Comparison of ENCODE assay signal across 19 mouse cellular contexts in genomic region chr12:102295662-102296061, GRCm38 (mm10). TPM values are rescaled to one million over a fixed set of nuclear protein-coding genes. Genes with fewer than 3 reads are reported as not detected.
A peak's percentile ranks its signal among the peaks of the same experiment; 100 is the strongest.
DNase-seq lines count a peak whose midpoint lies in the region; ATAC-seq and TF ChIP-seq lines count a peak whose summit lies in the region.
"Had no signal": no experiment of that assay in that cellular context is flagged by ENCODE, and none has a peak within 500 bp of the region (broad histone marks: within the 10 kb centered on the region; RNA-seq: fewer than 3 reads in every experiment).

No protein-coding gene starts in this region.

- no peaks in the 10 kb centered on the region for H3K27me3 ChIP-seq in hindbrain, postnatal 0 days (ENCODE audit: insufficient read depth, low read length)
- no peaks in the 10 kb centered on the region for H3K27me3 ChIP-seq in hindbrain, embryonic 16.5 days (replicated peaks; ENCODE audit: control insufficient read depth, insufficient read depth, low read length)
- no peaks in the 10 kb centered on the region for H3K27me3 ChIP-seq in midbrain, embryonic 16.5 days (ENCODE audit: control insufficient read depth, insufficient read depth, low read depth, low read length)
- H3K27me3 ChIP-seq in midbrain, embryonic 14.5 days (ENCODE audit: control insufficient read depth, insufficient read depth, low read length) = no peaks in the 10 kb centered on the region
- H3K27me3 ChIP-seq: hindbrain, embryonic 12.5 days; hindbrain, embryonic 15.5 days had no signal

- H3K36me3 ChIP-seq in hindbrain, postnatal 0 days (ENCODE audit: insufficient read depth, low read length) = no peaks in the 10 kb centered on the region
- H3K36me3 ChIP-seq in hindbrain, embryonic 16.5 days (ENCODE audit: control insufficient read depth, insufficient read depth, low read length) = no peaks in the 10 kb centered on the region
- no peaks in the 10 kb centered on the region for H3K36me3 ChIP-seq in midbrain, embryonic 16.5 days (ENCODE audit: control insufficient read depth, insufficient read depth, low read length)
- H3K36me3 ChIP-seq in midbrain, embryonic 14.5 days (ENCODE audit: control insufficient read depth, insufficient read depth, low read length) = no peaks in the 10 kb centered on the region
- H3K36me3 ChIP-seq: hindbrain, embryonic 12.5 days; hindbrain, embryonic 15.5 days had no signal

- intact Hi-C loops in gastrocnemius, adult 2 months (cut with DNase I) = no loop called here

- no peak for TF ChIP-seq CTCF in gastrocnemius, adult 2 months (IDR thresholded peaks at IDR 0.05)
- TF ChIP-seq CTCF in hindbrain, postnatal 0 days (IDR thresholded peaks at IDR 0.05; ENCODE audit: low read depth) = no peak

- H3K9me3 ChIP-seq in hindbrain, postnatal 0 days (ENCODE audit: low read length) = no peaks in the 10 kb centered on the region
- H3K9me3 ChIP-seq in hindbrain, embryonic 16.5 days (ENCODE audit: control insufficient read depth, low read length) = no peaks in the 10 kb centered on the region
- no peaks in the 10 kb centered on the region for H3K9me3 ChIP-seq in midbrain, embryonic 16.5 days (replicated peaks; ENCODE audit: control insufficient read depth, low read length, poor library complexity, severe bottlenecking)
- no peaks in the 10 kb centered on the region for H3K9me3 ChIP-seq in midbrain, embryonic 14.5 days (ENCODE audit: control insufficient read depth, low read length)
- H3K9me3 ChIP-seq: hindbrain, embryonic 12.5 days; hindbrain, embryonic 15.5 days had no signal

- no peak overlapping the region for H3K9ac ChIP-seq in hindbrain, postnatal 0 days (replicated peaks; ENCODE audit: low read length)
- H3K9ac ChIP-seq in hindbrain, embryonic 16.5 days (ENCODE audit: low read depth, low read length) = no peak overlapping the region
- 0 out of 2 replicates have a peak overlapping the region, but pooled peaks have one; percentile 10 for H3K9ac ChIP-seq in midbrain, embryonic 16.5 days (ENCODE audit: low read depth, low read length)
- H3K9ac ChIP-seq in midbrain, embryonic 14.5 days (replicated peaks; ENCODE audit: low read length) = no peak overlapping the region
- H3K9ac ChIP-seq: forebrain, postnatal 0 days; hindbrain, embryonic 12.5 days; hindbrain, embryonic 15.5 days had no signal

- H3K27ac ChIP-seq in gastrocnemius, adult 2 months = peak overlapping the region; percentile 35; the same call in 1 of the 2 replicates
- H3K27ac ChIP-seq in hindbrain, postnatal 0 days = no peak overlapping the region
- H3K27ac ChIP-seq in hindbrain, embryonic 16.5 days (ENCODE audit: low read depth, low read length) = no peak overlapping the region
- no peak overlapping the region for H3K27ac ChIP-seq in midbrain, embryonic 16.5 days (ENCODE audit: low read length)
- H3K27ac ChIP-seq in midbrain, embryonic 14.5 days (replicated peaks; ENCODE audit: low read depth, low read length) = no peak overlapping the region
- H3K27ac ChIP-seq: hindbrain, embryonic 12.5 days; hindbrain, embryonic 15.5 days had no signal

- WGBS in hindbrain, postnatal 0 days = 76% methylated on average over 8 of the region's 8 CpGs
- WGBS in hindbrain, embryonic 16.5 days = 88% methylated on average over 8 of the region's 8 CpGs
- WGBS in midbrain, embryonic 16.5 days = 81% methylated on average over 8 of the region's 8 CpGs
- 88% methylated on average over 8 of the region's 8 CpGs for WGBS in midbrain, embryonic 14.5 days

- H3K4me1 ChIP-seq in hindbrain, postnatal 0 days (ENCODE audit: insufficient read depth, low read length) = no peaks in the 10 kb centered on the region
- H3K4me1 ChIP-seq in hindbrain, embryonic 16.5 days (ENCODE audit: control insufficient read depth, insufficient read depth, low read depth, low read length) = no peaks in the 10 kb centered on the region
- no peaks in the 10 kb centered on the region for H3K4me1 ChIP-seq in midbrain, embryonic 16.5 days (ENCODE audit: control insufficient read depth, insufficient read depth, low read length)
- H3K4me1 ChIP-seq in midbrain, embryonic 14.5 days (ENCODE audit: control insufficient read depth, insufficient read depth, low read length) = no peaks in the 10 kb centered on the region
- H3K4me1 ChIP-seq: hindbrain, embryonic 15.5 days had no signal

- DNase-seq in gastrocnemius, adult 2 months = no peak
- DNase-seq in gastrocnemius, adult 8-10 months (ENCODE audit: low spot score in 2 of 2) = no peak
- no peak for DNase-seq in hindbrain, postnatal 0 days (ENCODE audit: low spot score)
- no peak for DNase-seq in midbrain, embryonic 14.5 days
- no peak for DNase-seq in adipocyte (ENCODE audit: low spot score)
- DNase-seq: adrenal gland, postnatal 10 days; adrenal gland, postnatal 36 days; cerebellum, adult 11-12 months; cerebellum, adult 9-10 months; cerebellum, postnatal 14 days; forebrain, postnatal 0 days; gastrocnemius, postnatal 10 days; gastrocnemius, postnatal 36 days had no signal

- H3K4me3 ChIP-seq in gastrocnemius, adult 2 months = no peak overlapping the region
- H3K4me3 ChIP-seq in hindbrain, postnatal 0 days (ENCODE audit: low read length) = no peak overlapping the region
- H3K4me3 ChIP-seq in hindbrain, embryonic 16.5 days (ENCODE audit: low read length) = no peak overlapping the region
- no peak overlapping the region for H3K4me3 ChIP-seq in midbrain, embryonic 16.5 days (ENCODE audit: low read depth, low read length)
- H3K4me3 ChIP-seq in midbrain, embryonic 14.5 days (replicated peaks; ENCODE audit: low read depth, low read length) = no peak overlapping the region
- H3K4me3 ChIP-seq: hindbrain, embryonic 12.5 days; hindbrain, embryonic 15.5 days had no signal

- ATAC-seq in hindbrain, postnatal 0 days = peak; percentile 53; the same call in 1 of the 2 replicates
- ATAC-seq in hindbrain, embryonic 16.5 days = no peak
- ATAC-seq in midbrain, embryonic 16.5 days = 0 out of 2 replicates have a peak, but pooled peaks have one; percentile 11
- no peak for ATAC-seq in midbrain, embryonic 14.5 days (ENCODE audit: low FRiP score, low TSS enrichment)
- ATAC-seq in erythroid progenitor cell, adult 5-6 weeks (replicated peaks; ENCODE audit: low FRiP score, poor library complexity, severe bottlenecking) = 0 out of 2 replicates have a peak, but pooled peaks have one; percentile 10
- ATAC-seq: intestine, embryonic 16.5 days had no signal

- no peak overlapping the region for H3K4me2 ChIP-seq in hindbrain, postnatal 0 days (ENCODE audit: low read depth, low read length)
- no peak overlapping the region for H3K4me2 ChIP-seq in hindbrain, embryonic 16.5 days (ENCODE audit: low read length)
- H3K4me2 ChIP-seq in midbrain, embryonic 16.5 days (ENCODE audit: low read length) = no peak overlapping the region
- no peak overlapping the region for H3K4me2 ChIP-seq in midbrain, embryonic 14.5 days (ENCODE audit: low read length)
- H3K4me2 ChIP-seq: hindbrain, embryonic 12.5 days; hindbrain, embryonic 15.5 days had no signal

RNA-seq across cellular contexts. Expression of gene Rin3, which starts 12.8 kb away (rescaled TPM):
- 10 to 100 TPM in 1 of 2 experiments, 1 to 10 TPM in 1; 6.4 to 14.3 TPM for total RNA-seq in gastrocnemius, adult 2 months (2021)
- total RNA-seq in gastrocnemius, adult 8-10 months (2022) = 1 to 10 TPM; 2.2 to 5.6 (median 4.2) TPM
- 2.0 and 3.2 TPM in 2 replicates for total RNA-seq in hindbrain, postnatal 0 days (2014; rRNA removed)
- polyA plus RNA-seq in hindbrain, postnatal 0 days (2015; fragmentation: Nextera tagmentation; extraction: Ambion mirVana) = 1.7 and 1.8 TPM in 2 replicates
- 2.6 and 4.2 TPM in 2 replicates for polyA plus RNA-seq in hindbrain, embryonic 16.5 days (2015; fragmentation: Nextera tagmentation; extraction: Ambion mirVana)
- polyA plus RNA-seq in midbrain, embryonic 16.5 days (2015; fragmentation: Nextera tagmentation; extraction: Ambion mirVana) = 1.6 and 2.8 TPM in 2 replicates
- 1.4 and 3.5 TPM in 2 replicates for polyA plus RNA-seq in midbrain, embryonic 14.5 days (2014; fragmentation: Nextera tagmentation; extraction: Ambion mirVana)
- 26.4 and 27.4 TPM in 2 replicates for total RNA-seq in erythroid progenitor cell, adult 5-6 weeks (2015; ENCODE audit: low replicate concordance)
- total RNA-seq in erythroid progenitor cell, adult 5-6 weeks (2017; ENCODE audit: low replicate concordance) = 5.4 and 12.9 TPM in 2 replicates

Comparison
In these comparisons a context has a peak if more than half of its experiments do, and no peak if none do; other contexts are left out.
1. ATAC-seq: peak in hindbrain, postnatal 0 days (single experiment), midbrain, embryonic 16.5 days (single experiment) and erythroid progenitor cell, adult 5-6 weeks (single experiment); none in hindbrain, embryonic 16.5 days (single experiment) and midbrain, embryonic 14.5 days (single experiment).